Mouse (Mus musculus): ENCODE results near the gene Fads6.

Gene Fads6

DNA sequence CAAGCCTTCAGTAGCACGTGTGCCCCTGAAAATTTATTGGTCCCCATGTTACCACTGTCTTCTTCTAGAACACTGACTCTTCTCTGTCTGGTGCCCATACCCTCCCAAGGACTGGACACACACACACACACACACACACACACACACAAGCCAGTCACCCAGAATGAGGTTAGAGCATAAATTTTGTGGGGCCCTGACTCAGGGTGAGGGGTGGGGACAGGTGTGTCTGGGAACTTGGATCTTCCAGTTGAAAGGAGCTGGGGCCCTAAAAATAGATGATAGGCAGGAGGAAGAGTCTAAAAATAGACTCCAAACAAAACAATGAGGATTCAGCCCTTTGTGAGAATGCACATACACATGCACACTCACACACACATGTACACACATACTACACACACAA, 11.3 kb upstream of the Fads6 start:
- in situ Hi-C loops (cut with MboI; ENCODE audit: low pct_unique_long_range_greater_than_20kb in 1 of 2, low sequenced_read_pairs in 2 of 2, unreplicated experiment in 1 of 2) = no loop called here

DNA sequence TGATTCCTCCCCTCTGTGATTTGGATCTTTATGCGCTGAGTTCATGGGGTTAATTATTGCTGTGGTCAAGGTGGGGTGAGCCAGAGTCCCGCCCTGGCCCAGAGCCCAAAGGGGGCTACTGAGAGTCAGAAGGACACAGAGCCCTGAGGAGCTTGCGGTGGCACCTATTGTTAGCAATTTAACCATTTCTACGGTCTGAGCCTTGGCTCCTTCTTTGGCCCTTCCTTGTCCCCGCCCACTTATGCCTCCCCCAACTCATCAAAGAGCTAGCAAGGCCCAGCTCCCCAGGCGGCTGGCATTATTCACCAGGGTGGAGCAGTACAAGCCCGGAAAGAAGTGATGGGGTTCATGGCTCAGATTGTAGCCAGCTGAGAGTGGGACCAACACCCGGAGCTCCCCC, 9.4 kb upstream of the Fads6 start, which contains the start of gene Otop2:
Gene Otop2 (plus strand): TSS at position 301 of the 400 bp plus-strand sequence.
- in situ Hi-C loops (cut with MboI; ENCODE audit: low pct_unique_long_range_greater_than_20kb in 1 of 2, low sequenced_read_pairs in 2 of 2, unreplicated experiment in 1 of 2) = no loop called here

DNA sequence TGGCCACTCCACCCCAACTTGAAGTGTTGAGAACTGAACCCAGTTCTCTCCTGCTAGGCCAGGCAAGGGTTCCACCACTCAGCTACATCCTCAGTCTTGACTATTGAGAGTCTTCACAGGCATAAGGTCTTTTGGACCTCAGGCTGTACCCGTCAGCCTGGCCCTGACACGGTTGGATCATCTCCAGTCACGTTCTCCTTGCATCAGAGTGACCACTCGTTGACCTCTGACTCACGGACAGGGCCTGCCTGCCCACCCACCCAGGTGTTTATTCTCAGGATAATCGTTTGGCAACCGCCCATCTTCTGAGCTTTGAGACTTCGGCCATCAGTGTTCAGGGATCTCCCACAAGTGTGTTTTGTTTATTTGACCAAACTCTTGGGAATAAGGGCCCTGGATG, 5.7 kb upstream of the Fads6 start:
- in situ Hi-C loops (cut with MboI; ENCODE audit: low pct_unique_long_range_greater_than_20kb in 1 of 2, low sequenced_read_pairs in 2 of 2, unreplicated experiment in 1 of 2) = no loop called here

GRCm38 (mm10) chr11:115301351-115301750, 3.9 kb upstream of the Fads6 start:
- in situ Hi-C loops (cut with MboI; ENCODE audit: low pct_unique_long_range_greater_than_20kb in 1 of 2, low sequenced_read_pairs in 2 of 2, unreplicated experiment in 1 of 2) = no loop called here

DNA sequence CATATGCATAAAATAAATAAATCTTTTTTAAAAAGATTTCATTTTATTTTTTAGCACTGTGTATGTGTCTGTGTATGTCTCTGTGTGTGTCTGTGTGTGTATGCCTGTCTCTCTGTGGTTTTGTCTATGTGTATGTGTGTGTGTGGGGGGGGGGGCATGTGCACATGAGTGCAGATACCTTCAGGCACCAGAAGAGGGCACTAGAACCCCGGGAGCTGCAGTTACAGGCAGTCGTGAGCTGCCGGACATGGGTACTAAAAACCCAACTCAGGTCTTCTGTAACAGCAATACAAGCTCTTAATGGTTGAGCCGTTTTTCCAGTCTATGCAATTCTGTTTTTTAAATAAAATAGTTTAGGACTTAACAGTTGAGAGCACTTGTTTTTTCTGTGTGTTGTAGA, 3.3 kb upstream of the Fads6 start:
- in situ Hi-C loops (cut with MboI; ENCODE audit: low pct_unique_long_range_greater_than_20kb in 1 of 2, low sequenced_read_pairs in 2 of 2, unreplicated experiment in 1 of 2) = no loop called here

GRCm38 (mm10) chr11:115298160-115298559, 697 bp upstream of the Fads6 start:
- in situ Hi-C loops (cut with MboI; ENCODE audit: low pct_unique_long_range_greater_than_20kb in 1 of 2, low sequenced_read_pairs in 2 of 2, unreplicated experiment in 1 of 2) = no loop called here

DNA sequence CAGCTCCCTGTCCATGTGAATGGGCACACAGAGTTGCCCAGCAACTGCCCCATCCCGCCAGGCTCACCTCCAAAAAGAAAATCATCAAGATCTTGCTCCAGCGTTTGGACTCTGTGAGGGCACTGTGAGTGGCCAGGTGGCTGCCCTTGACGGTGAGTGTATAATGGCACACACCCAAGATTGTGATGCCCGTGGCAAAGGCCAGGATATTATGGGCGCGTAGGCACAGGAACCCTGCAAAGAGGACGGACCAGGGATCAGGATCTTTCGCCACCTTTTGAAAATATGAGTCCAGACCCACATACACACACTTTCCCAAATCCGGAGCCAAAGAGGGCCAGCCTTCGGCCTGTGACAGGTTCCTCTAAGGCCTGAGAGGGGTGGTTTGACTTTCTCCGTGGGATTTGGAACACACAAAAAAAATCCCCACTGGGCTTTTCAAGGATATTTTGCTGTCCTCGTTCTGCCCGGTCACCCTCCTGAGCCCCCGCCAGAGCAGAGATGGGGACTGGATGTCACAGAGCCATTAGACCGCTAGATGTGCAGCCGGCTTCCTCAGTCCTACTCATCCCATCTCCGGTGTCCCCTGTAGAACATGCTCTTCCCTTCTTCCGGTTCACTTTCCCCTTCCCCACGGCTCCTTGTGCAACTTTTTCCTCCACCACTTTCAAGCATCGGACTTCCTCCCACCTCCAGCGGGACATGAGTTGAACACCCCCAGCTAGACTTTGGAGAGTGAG, 822 bp downstream of the Fads6 start:
- in situ Hi-C loops (cut with MboI; ENCODE audit: low pct_unique_long_range_greater_than_20kb in 1 of 2, low sequenced_read_pairs in 2 of 2, unreplicated experiment in 1 of 2) = no loop called here

GRCm38 (mm10) chr11:115295939-115296338, 1.5 kb downstream of the Fads6 start:
- in situ Hi-C loops (cut with MboI; ENCODE audit: low pct_unique_long_range_greater_than_20kb in 1 of 2, low sequenced_read_pairs in 2 of 2, unreplicated experiment in 1 of 2) = no loop called here

- in situ Hi-C loops (cut with MboI; ENCODE audit: low pct_unique_long_range_greater_than_20kb in 1 of 2, low sequenced_read_pairs in 2 of 2, unreplicated experiment in 1 of 2) = no loop called here
These were observed 4.7 kb downstream of the Fads6 start for GRCm38 (mm10) chr11:115292631-115293375.

- in situ Hi-C loops (cut with MboI; ENCODE audit: low pct_unique_long_range_greater_than_20kb in 1 of 2, low sequenced_read_pairs in 2 of 2, unreplicated experiment in 1 of 2) = no loop called here
These were observed 6.0 kb downstream of the Fads6 start for GRCm38 (mm10) chr11:115291503-115291902.

- in situ Hi-C loops (cut with MboI; ENCODE audit: low pct_unique_long_range_greater_than_20kb in 1 of 2, low sequenced_read_pairs in 2 of 2, unreplicated experiment in 1 of 2) = no loop called here
These were observed 6.5 kb downstream of the Fads6 start for GRCm38 (mm10) chr11:115290919-115291318.

DNA sequence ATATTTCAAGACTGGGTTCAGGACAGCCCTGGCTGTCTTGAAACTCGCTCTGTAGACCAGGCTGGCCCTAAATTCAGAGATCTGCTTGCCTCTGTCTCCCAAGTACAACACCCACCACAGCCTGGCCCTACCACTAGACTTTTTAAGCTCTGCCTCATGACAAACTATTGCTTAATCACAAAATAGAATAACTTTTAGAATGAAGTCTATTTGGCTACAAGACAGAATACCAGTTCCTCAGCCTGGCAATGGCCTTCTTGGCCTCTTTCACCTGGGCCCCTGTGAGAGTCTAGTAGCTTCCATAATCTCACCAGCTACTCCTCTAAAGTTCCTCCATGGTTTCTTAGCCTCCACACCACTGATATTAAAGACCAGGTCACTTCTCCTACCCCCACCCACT, 7.1 kb downstream of the Fads6 start:
- in situ Hi-C loops (cut with MboI; ENCODE audit: low pct_unique_long_range_greater_than_20kb in 1 of 2, low sequenced_read_pairs in 2 of 2, unreplicated experiment in 1 of 2) = no loop called here

- in situ Hi-C loops (cut with MboI; ENCODE audit: low pct_unique_long_range_greater_than_20kb in 1 of 2, low sequenced_read_pairs in 2 of 2, unreplicated experiment in 1 of 2) = no loop called here
These were observed 7.6 kb downstream of the Fads6 start for GRCm38 (mm10) chr11:115289885-115290284.

DNA sequence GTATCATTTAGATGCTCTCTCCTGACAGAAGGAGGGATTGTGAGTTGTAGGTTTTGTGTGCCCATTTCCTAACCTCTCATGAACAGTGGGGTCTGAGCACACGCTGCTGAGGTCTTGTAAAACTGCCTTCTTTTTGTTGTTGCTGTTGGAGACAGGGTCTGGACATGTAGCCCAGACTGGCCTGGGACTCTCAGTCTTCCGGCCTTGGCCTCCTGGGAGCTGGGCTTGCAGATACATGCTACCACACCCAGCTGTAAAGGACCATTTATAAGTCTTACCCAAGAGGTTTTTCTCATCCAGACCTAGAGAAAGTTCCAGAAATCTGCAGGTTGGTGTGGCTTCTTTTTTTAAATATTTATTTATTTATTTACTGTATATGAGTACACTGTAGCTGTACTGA, 9.2 kb downstream of the Fads6 start:
- in situ Hi-C loops (cut with MboI; ENCODE audit: low pct_unique_long_range_greater_than_20kb in 1 of 2, low sequenced_read_pairs in 2 of 2, unreplicated experiment in 1 of 2) = no loop called here

- in situ Hi-C loops (cut with MboI; ENCODE audit: low pct_unique_long_range_greater_than_20kb in 1 of 2, low sequenced_read_pairs in 2 of 2, unreplicated experiment in 1 of 2) = no loop called here
These were observed 10.1 kb downstream of the Fads6 start for GRCm38 (mm10) chr11:115287386-115287785.

- in situ Hi-C loops (cut with MboI; ENCODE audit: low pct_unique_long_range_greater_than_20kb in 1 of 2, low sequenced_read_pairs in 2 of 2, unreplicated experiment in 1 of 2) = no loop called here
These were observed 11.1 kb downstream of the Fads6 start for GRCm38 (mm10) chr11:115286201-115286993.

DNA sequence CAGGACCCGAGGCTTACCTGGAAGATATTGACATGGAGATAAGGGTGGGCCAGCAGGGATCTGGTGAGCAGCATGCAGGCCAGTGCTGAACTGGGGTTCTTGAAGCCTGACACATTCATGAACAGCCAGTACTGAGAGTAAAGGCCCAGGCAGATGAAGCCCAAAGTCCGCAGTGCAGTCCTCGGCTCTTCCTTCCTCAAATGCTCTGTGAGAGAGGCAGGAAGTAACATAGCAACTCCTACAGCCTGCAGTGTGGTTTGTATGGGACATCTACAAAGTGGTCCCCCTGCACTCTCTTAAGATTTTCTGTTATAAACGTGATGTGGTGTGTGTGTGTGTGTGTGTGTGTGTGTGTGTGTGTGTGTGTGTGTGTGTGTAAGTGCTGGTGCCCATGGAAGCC, 12.2 kb downstream of the Fads6 start:
- in situ Hi-C loops (cut with MboI; ENCODE audit: low pct_unique_long_range_greater_than_20kb in 1 of 2, low sequenced_read_pairs in 2 of 2, unreplicated experiment in 1 of 2) = no loop called here

GRCm38 (mm10) chr11:115283891-115284620, 13.4 kb downstream of the Fads6 start:
- in situ Hi-C loops (cut with MboI; ENCODE audit: low pct_unique_long_range_greater_than_20kb in 1 of 2, low sequenced_read_pairs in 2 of 2, unreplicated experiment in 1 of 2) = no loop called here

- in situ Hi-C loops (cut with MboI; ENCODE audit: low pct_unique_long_range_greater_than_20kb in 1 of 2, low sequenced_read_pairs in 2 of 2, unreplicated experiment in 1 of 2) = no loop called here
These were observed 14.0 kb downstream of the Fads6 start for GRCm38 (mm10) chr11:115283486-115283765.

Data from mouse embryonic stem cell (cell line).